Mouse (Mus musculus) kidney, postnatal 0 days (tissue): ENCODE measurements at regions not wholly inside any gene's neighbourhood (a gene's known extent, or its start where the extent isn't known, plus 50 kb on each side); places are given as distances from the start of the nearest gene placed in this dataset.

Experiments used
- ATAC-seq: fragments of 200-750 bp; cut with Nextera tagmentation; replicated peaks from 2 replicates; pipeline ENCODE4 v1.8.0; 2017; ENCODE audit warnings: low read depth, moderate number of reproducible peaks, moderate TSS enrichment, moderate library complexity; ENCODE audit not compliant: low FRiP score
- DNase-seq: peaks from one replicate; pipeline ENCODE4 v3.0.0-alpha.2; 2016; ENCODE audit warnings: low spot score
- H3K27ac ChIP-seq: fragments of 300-500 bp; sonication (generic); 2 replicates; pipeline ENCODE4 v1.5.1; 2014; ENCODE audit warnings: mild to moderate bottlenecking
- H3K27me3 ChIP-seq: fragments of 300-500 bp; sonication (generic); 2 replicates; pipeline ENCODE4 v1.6.1; 2014; ENCODE audit warnings: low read length, mixed read lengths; ENCODE audit not compliant: insufficient read depth
- H3K36me3 ChIP-seq: fragments of 300-500 bp; sonication (generic); 2 replicates; pipeline ENCODE4 v1.6.1; 2014; ENCODE audit warnings: low read length, mixed read lengths; ENCODE audit not compliant: insufficient read depth
- H3K4me1 ChIP-seq: fragments of 300-500 bp; sonication (generic); replicated peaks from 2 replicates; pipeline ENCODE4 v1.6.1; 2014; ENCODE audit warnings: antibody characterized with exemption, low read length, mixed read lengths; ENCODE audit not compliant: insufficient read depth
- H3K4me2 ChIP-seq: fragments of 300-500 bp; sonication (generic); 2 replicates; pipeline ENCODE4 v1.6.1; 2014; ENCODE audit warnings: mild to moderate bottlenecking, low read length, moderate library complexity, mixed read lengths
- H3K4me3 ChIP-seq: fragments of 300-500 bp; sonication (generic); replicated peaks from 2 replicates; pipeline ENCODE4 v1.5.1; 2014; ENCODE audit warnings: low read depth, low read length
- H3K9ac ChIP-seq: fragments of 300-500 bp; sonication (generic); 2 replicates; pipeline ENCODE4 v1.6.1; 2014; ENCODE audit warnings: low read depth, low read length
- H3K9me3 ChIP-seq: fragments of 300-500 bp; sonication (generic); replicated peaks from 2 replicates; pipeline ENCODE4 v1.6.1; 2016; ENCODE audit warnings: low read length, inconsistent platforms, mixed read lengths
- CTCF ChIP-seq: IDR thresholded peaks from 2 replicates; pipeline ENCODE4 v1.5.1; 2016; ENCODE audit warnings: antibody characterized with exemption, low read depth, mild to moderate bottlenecking, moderate library complexity
- WGBS: fragments of 180-500 bp; shearing (Covaris S2); extraction: QIAGEN DNeasy Blood & Tissue Kit; methylation state at CpG from one replicate; pipeline ENCODE4 v1.1.7; 2014; 5-methylcytosine and 5-hydroxymethylcytosine counted together

GRCm38 (mm10) chr3:33440905-33441304, 297.9 kb upstream of the Pex5l start:
- TF ChIP-seq CTCF = no peak
- WGBS = 64% methylated on average over 2 of the region's 2 CpGs
- Histone ChIP-seq H3K36me3 (no peaks in the 10 kb centered on the region), H3K27me3 (no peaks in the 10 kb centered on the region), H3K27ac (no peak overlapping the region), H3K4me2 (no peak overlapping the region), H3K9ac (no peak overlapping the region), H3K9me3 (no peaks in the 10 kb centered on the region), H3K4me3 (no peak overlapping the region), H3K4me1 (no peaks in the 10 kb centered on the region)
- no peak for ATAC-seq
- no peak for DNase-seq

- peak; percentile 3 for DNase-seq
Observed at GRCm38 (mm10) chr3:33440500-33440899, 297.5 kb upstream of the Pex5l start.

GRCm38 (mm10) chr3:33416922-33417321, 273.9 kb upstream of the Pex5l start:
- TF ChIP-seq CTCF = no peak
- H3K27ac ChIP-seq = no peak overlapping the region
- H3K9me3 ChIP-seq = no peaks in the 10 kb centered on the region
- ATAC-seq (no peak), DNase-seq (no peak)
- H3K4me2 ChIP-seq = no peak overlapping the region
- 84% methylated on average over 3 of the region's 3 CpGs for WGBS
- H3K4me1 ChIP-seq = no peaks in the 10 kb centered on the region
- no peak overlapping the region for H3K4me3 ChIP-seq
- no peaks in the 10 kb centered on the region for H3K27me3 ChIP-seq
- no peak overlapping the region for H3K9ac ChIP-seq
- H3K36me3 ChIP-seq = no peaks in the 10 kb centered on the region

More at GRCm38 (mm10) chr3:33440500-33440899, 297.5 kb upstream of the Pex5l start:
- Histone ChIP-seq H3K36me3 (no peaks in the 10 kb centered on the region), H3K9ac (no peak overlapping the region), H3K9me3 (no peaks in the 10 kb centered on the region), H3K4me2 (no peak overlapping the region), H3K27me3 (no peaks in the 10 kb centered on the region), H3K4me3 (no peak overlapping the region), H3K27ac (no peak overlapping the region), H3K4me1 (no peaks in the 10 kb centered on the region)
- no peak for ATAC-seq
- no peak for TF ChIP-seq CTCF

GRCm38 (mm10) chr3:33416321-33416720, 273.3 kb upstream of the Pex5l start:
- DNase-seq (no peak), ATAC-seq (no peak)
- 77% methylated on average over 1 of the region's 1 CpGs for WGBS
- TF ChIP-seq CTCF = no peak
- Histone ChIP-seq H3K4me1 (no peaks in the 10 kb centered on the region), H3K36me3 (no peaks in the 10 kb centered on the region), H3K27me3 (no peaks in the 10 kb centered on the region), H3K9me3 (no peaks in the 10 kb centered on the region), H3K9ac (no peak overlapping the region), H3K4me3 (no peak overlapping the region), H3K4me2 (no peak overlapping the region), H3K27ac (no peak overlapping the region)

GRCm38 (mm10) chr3:33401904-33402303, 258.9 kb upstream of the Pex5l start:
- no peak overlapping the region for H3K4me3 ChIP-seq
- TF ChIP-seq CTCF = no peak
- no peak overlapping the region for H3K4me2 ChIP-seq
- no peaks in the 10 kb centered on the region for H3K4me1 ChIP-seq
- no peak overlapping the region for H3K27ac ChIP-seq
- ATAC-seq = no peak
- WGBS = 63% methylated on average over 2 of the region's 2 CpGs
- DNase-seq = no peak
- H3K9me3 ChIP-seq = no peaks in the 10 kb centered on the region
- no peaks in the 10 kb centered on the region for H3K36me3 ChIP-seq
- H3K27me3 ChIP-seq = no peaks in the 10 kb centered on the region
- no peak overlapping the region for H3K9ac ChIP-seq

- 47% methylated on average over 8 of the region's 8 CpGs for WGBS
- ATAC-seq = no peak
- no peaks in the 10 kb centered on the region for H3K4me1 ChIP-seq
- DNase-seq = no peak
- no peaks in the 10 kb centered on the region for H3K9me3 ChIP-seq
- H3K4me2 ChIP-seq = no peak overlapping the region
- no peak for TF ChIP-seq CTCF
- no peaks in the 10 kb centered on the region for H3K36me3 ChIP-seq
- no peak overlapping the region for H3K4me3 ChIP-seq
- H3K9ac ChIP-seq = no peak overlapping the region
- H3K27ac ChIP-seq = no peak overlapping the region
- H3K27me3 ChIP-seq = no peaks in the 10 kb centered on the region
Observed at GRCm38 (mm10) chr3:33399321-33399720, 256.3 kb upstream of the Pex5l start.

- no peak overlapping the region for H3K4me2 ChIP-seq
- DNase-seq (no peak), ATAC-seq (no peak)
- H3K36me3 ChIP-seq = no peaks in the 10 kb centered on the region
- no peak overlapping the region for H3K27ac ChIP-seq
- H3K4me3 ChIP-seq = no peak overlapping the region
- no peak for TF ChIP-seq CTCF
- H3K4me1 ChIP-seq = no peaks in the 10 kb centered on the region
- no peaks in the 10 kb centered on the region for H3K27me3 ChIP-seq
- H3K9ac ChIP-seq = no peak overlapping the region
- WGBS = 67% methylated on average over 2 of the region's 2 CpGs
- H3K9me3 ChIP-seq = no peaks in the 10 kb centered on the region
Observed at GRCm38 (mm10) chr3:33398326-33398725, 255.3 kb upstream of the Pex5l start.
